Mouse (Mus musculus): ENCODE data around the gene Abcc6.

- TF ChIP-seq CTCF (IDR thresholded peaks at IDR 0.05; ENCODE audit: low read depth) (no peak), EP300 (IDR thresholded peaks at IDR 0.05; ENCODE audit: low read depth) (no peak)
These were observed 101.3 kb downstream of the Abcc6 start for GRCm38 (mm10) chr7:45928626-45929295.
